In genomic region chr2:166658380-166658779, GRCm38 (mm10) we compare ENCODE assay signal across 11 mouse cellular contexts. TPM values are rescaled to one million over a fixed set of nuclear protein-coding genes. Genes with fewer than 3 reads are reported as not detected.
DNase-seq lines count a peak whose midpoint lies in the region; ATAC-seq and TF ChIP-seq lines count a peak whose summit lies in the region.
"Had no signal": no experiment of that assay in that cellular context is flagged by ENCODE, and none has a peak within 500 bp of the region (broad histone marks: within the 10 kb centered on the region; RNA-seq: fewer than 3 reads in every experiment).

No protein-coding gene starts in this region.

- H3K27me3 ChIP-seq in heart, postnatal 0 days (ENCODE audit: control insufficient read depth, insufficient read depth, low read length), result no peaks in the 10 kb centered on the region
- H3K27me3 ChIP-seq in midbrain, embryonic 10.5 days (ENCODE audit: low read depth, poor library complexity, severe bottlenecking), result no peaks in the 10 kb centered on the region
- H3K27me3 ChIP-seq in midbrain, embryonic 14.5 days (ENCODE audit: control insufficient read depth, insufficient read depth, low read length), result no peaks in the 10 kb centered on the region
- no peaks in the 10 kb centered on the region for H3K27me3 ChIP-seq in kidney, embryonic 16.5 days (ENCODE audit: insufficient read depth, low read length)
- no peaks in the 10 kb centered on the region for H3K27me3 ChIP-seq in stomach, embryonic 15.5 days (replicated peaks)

- H3K9me3 ChIP-seq in heart, postnatal 0 days (replicated peaks; ENCODE audit: control insufficient read depth, low read length), result no peaks in the 10 kb centered on the region
- H3K9me3 ChIP-seq in midbrain, embryonic 10.5 days (replicated peaks), result no peaks in the 10 kb centered on the region
- H3K9me3 ChIP-seq in midbrain, embryonic 14.5 days (ENCODE audit: control insufficient read depth, low read length), result no peaks in the 10 kb centered on the region
- no peaks in the 10 kb centered on the region for H3K9me3 ChIP-seq in kidney, embryonic 16.5 days (ENCODE audit: low read length)
- H3K9me3 ChIP-seq in stomach, embryonic 15.5 days, result no peaks in the 10 kb centered on the region

- H3K4me1 ChIP-seq in heart, postnatal 0 days (ENCODE audit: control insufficient read depth, insufficient read depth), result peaks cover 8% of the 10 kb centered on the region
- H3K4me1 ChIP-seq in midbrain, embryonic 10.5 days, result peaks cover 86% of the 10 kb centered on the region
- peaks cover 40% of the 10 kb centered on the region for H3K4me1 ChIP-seq in midbrain, embryonic 14.5 days (ENCODE audit: control insufficient read depth, insufficient read depth, low read length)
- peaks cover 22% of the 10 kb centered on the region for H3K4me1 ChIP-seq in kidney, embryonic 16.5 days (ENCODE audit: insufficient read depth, low read length)
- H3K4me1 ChIP-seq in stomach, embryonic 15.5 days, result peaks cover 37% of the 10 kb centered on the region

- no peak overlapping the region for H3K4me3 ChIP-seq in heart, postnatal 0 days (ENCODE audit: low read depth, low read length)
- no peak overlapping the region for H3K4me3 ChIP-seq in midbrain, embryonic 10.5 days
- H3K4me3 ChIP-seq in midbrain, embryonic 14.5 days (replicated peaks; ENCODE audit: low read depth, low read length), result no peak overlapping the region
- no peak overlapping the region for H3K4me3 ChIP-seq in kidney, embryonic 16.5 days (ENCODE audit: low read length)
- no peak overlapping the region for H3K4me3 ChIP-seq in stomach, embryonic 15.5 days (replicated peaks)

- H3K27ac ChIP-seq in heart, postnatal 0 days (ENCODE audit: low read depth), result peak overlapping the region; percentile 73
- H3K27ac ChIP-seq in midbrain, embryonic 10.5 days (replicated peaks), result peak overlapping the region; percentile 89
- no peak overlapping the region; the same call in 1 of the 2 replicates for H3K27ac ChIP-seq in midbrain, embryonic 14.5 days (replicated peaks; ENCODE audit: low read depth, low read length)
- H3K27ac ChIP-seq in kidney, embryonic 16.5 days (ENCODE audit: low read length), result peak overlapping the region; percentile 76
- peak overlapping the region; percentile 68 for H3K27ac ChIP-seq in stomach, embryonic 15.5 days

- no peaks in the 10 kb centered on the region for H3K36me3 ChIP-seq in heart, postnatal 0 days (replicated peaks; ENCODE audit: control insufficient read depth, insufficient read depth, low read length)
- H3K36me3 ChIP-seq in midbrain, embryonic 10.5 days, result no peaks in the 10 kb centered on the region
- H3K36me3 ChIP-seq in midbrain, embryonic 14.5 days (ENCODE audit: control insufficient read depth, insufficient read depth, low read length), result no peaks in the 10 kb centered on the region
- H3K36me3 ChIP-seq in kidney, embryonic 16.5 days (ENCODE audit: insufficient read depth, low read length), result no peaks in the 10 kb centered on the region
- H3K36me3 ChIP-seq in stomach, embryonic 15.5 days, result no peaks in the 10 kb centered on the region

- 63% methylated on average over 3 of the region's 3 CpGs for WGBS in heart, postnatal 0 days
- 75% methylated on average over 3 of the region's 3 CpGs for WGBS in midbrain, embryonic 10.5 days
- WGBS in midbrain, embryonic 14.5 days, result 71% methylated on average over 3 of the region's 3 CpGs
- 50% methylated on average over 3 of the region's 3 CpGs for WGBS in kidney, embryonic 16.5 days
- 76% methylated on average over 3 of the region's 3 CpGs for WGBS in stomach, embryonic 15.5 days

- no peak overlapping the region for H3K9ac ChIP-seq in heart, postnatal 0 days (replicated peaks; ENCODE audit: low read depth, low read length)
- no peak overlapping the region for H3K9ac ChIP-seq in midbrain, embryonic 14.5 days (replicated peaks; ENCODE audit: low read length)
- no peak overlapping the region for H3K9ac ChIP-seq in kidney, embryonic 16.5 days (replicated peaks; ENCODE audit: low read length)
- no peak overlapping the region for H3K9ac ChIP-seq in stomach, embryonic 15.5 days

- no peak overlapping the region for H3K4me2 ChIP-seq in heart, postnatal 0 days (ENCODE audit: low read depth, low read length)
- H3K4me2 ChIP-seq in midbrain, embryonic 14.5 days (ENCODE audit: low read length), result no peak overlapping the region
- no peak overlapping the region for H3K4me2 ChIP-seq in kidney, embryonic 16.5 days (replicated peaks; ENCODE audit: low read depth, low read length)
- no peak overlapping the region for H3K4me2 ChIP-seq in stomach, embryonic 15.5 days

- TF ChIP-seq EP300 in heart, postnatal 0 days (IDR thresholded peaks at IDR 0.05; ENCODE audit: low read depth), result no peak

- ATAC-seq in heart, postnatal 0 days (ENCODE audit: insufficient read depth, low read depth), result no peak
- ATAC-seq in midbrain, embryonic 14.5 days (ENCODE audit: low FRiP score, low TSS enrichment), result no peak
- ATAC-seq in kidney, embryonic 16.5 days (ENCODE audit: low FRiP score, low TSS enrichment), result no peak
- no peak for ATAC-seq in stomach, embryonic 15.5 days (ENCODE audit: insufficient read depth, low FRiP score, low read depth)
- ATAC-seq in megakaryocyte-erythroid progenitor cell, adult 5-6 weeks (replicated peaks; ENCODE audit: low FRiP score, low TSS enrichment, poor library complexity, severe bottlenecking), result no peak

- DNase-seq in heart, postnatal 0 days (ENCODE audit: low spot score), result no peak
- DNase-seq in heart, adult 9 months (ENCODE audit: low spot score in 2 of 2), result no peak
- DNase-seq in midbrain, embryonic 10.5 days (ENCODE audit: low spot score), result no peak
- DNase-seq in midbrain, embryonic 14.5 days, result no peak
- no peak for DNase-seq in cerebellum, adult 8-10 months
- DNase-seq: cerebellum, postnatal 36 days; left cerebral cortex, postnatal 4 days; thymus, postnatal 25 days had no signal

- no peak for TF ChIP-seq CTCF in heart, postnatal 0 days (IDR thresholded peaks at IDR 0.05; ENCODE audit: low read depth)

RNA-seq across cellular contexts. Expression of gene Prex1, which starts 55.3 kb away (rescaled TPM):
- 6.2 and 12.2 TPM in 2 replicates for total RNA-seq in heart, postnatal 0 days (2014; rRNA removed; ENCODE audit: low replicate concordance)
- polyA plus RNA-seq in heart, postnatal 0 days (2015; fragmentation: Nextera tagmentation; extraction: Ambion mirVana), result 3.7 and 4.0 TPM in 2 replicates
- 32.3 and 33.7 TPM in 2 replicates for polyA plus RNA-seq in midbrain, embryonic 10.5 days (2016; fragmentation: Nextera tagmentation; extraction: Ambion mirVana)
- 20.3 and 24.2 TPM in 2 replicates for polyA plus RNA-seq in midbrain, embryonic 14.5 days (2014; fragmentation: Nextera tagmentation; extraction: Ambion mirVana)
- 15.7 and 17.8 TPM in 2 replicates for polyA plus RNA-seq in kidney, embryonic 16.5 days (2015; fragmentation: Nextera tagmentation; extraction: Ambion mirVana)
- 11.6 and 12.4 TPM in 2 replicates for polyA plus RNA-seq in stomach, embryonic 15.5 days (2015; fragmentation: Nextera tagmentation; extraction: Ambion mirVana)
- total RNA-seq in megakaryocyte-erythroid progenitor cell, adult 5-6 weeks (2014; fragmentation: Nextera tagmentation), result 34.5 and 39.2 TPM in 2 replicates
- 9.2 and 10.0 TPM in 2 replicates for total RNA-seq in megakaryocyte-erythroid progenitor cell, adult 5-6 weeks (2017)
